Mouse (Mus musculus) hindbrain, postnatal 0 days (tissue): ENCODE results near the gene Eif3a. TPM values are rescaled to one million over a fixed set of nuclear protein-coding genes. Genes with fewer than 3 reads are reported as not detected.

Experiments used
- ATAC-seq: fragments of 200-750 bp; cut with Nextera tagmentation; 2 replicates; pipeline ENCODE4 v1.8.0; 2017; ENCODE audit warnings: mild to moderate bottlenecking, moderate TSS enrichment, moderate library complexity
- DNase-seq: peaks from one replicate; pipeline ENCODE4 v3.0.0-alpha.2; 2015; ENCODE audit warnings: low spot score
- H3K27ac ChIP-seq: fragments of 300-500 bp; sonication (generic); 2 replicates; pipeline ENCODE4 v1.5.1; 2014; ENCODE audit warnings: mild to moderate bottlenecking
- H3K27me3 ChIP-seq: fragments of 300-500 bp; sonication (generic); 2 replicates; pipeline ENCODE4 v1.6.1; 2014; ENCODE audit warnings: low read length, mixed read lengths; ENCODE audit not compliant: insufficient read depth
- H3K36me3 ChIP-seq: fragments of 300-500 bp; sonication (generic); 2 replicates; pipeline ENCODE4 v1.6.1; 2014; ENCODE audit warnings: low read length, mixed read lengths; ENCODE audit not compliant: insufficient read depth
- H3K4me1 ChIP-seq: fragments of 300-500 bp; sonication (generic); 2 replicates; pipeline ENCODE4 v1.6.1; 2014; ENCODE audit warnings: antibody characterized with exemption, low read length, mixed read lengths; ENCODE audit not compliant: insufficient read depth
- H3K4me2 ChIP-seq: fragments of 300-500 bp; sonication (generic); 2 replicates; pipeline ENCODE4 v1.6.1; 2014; ENCODE audit warnings: low read depth, mild to moderate bottlenecking, low read length, moderate library complexity, mixed read lengths
- H3K4me3 ChIP-seq: fragments of 300-500 bp; sonication (generic); 2 replicates; pipeline ENCODE4 v1.5.1; 2014; ENCODE audit warnings: low read length
- H3K9ac ChIP-seq: fragments of 300-500 bp; sonication (generic); replicated peaks from 2 replicates; pipeline ENCODE4 v1.6.1; 2014; ENCODE audit warnings: mild to moderate bottlenecking, low read length, moderate library complexity, mixed read lengths
- H3K9me3 ChIP-seq: fragments of 300-500 bp; sonication (generic); 2 replicates; pipeline ENCODE4 v1.6.1; 2016; ENCODE audit warnings: low read length, mixed read lengths
- CTCF ChIP-seq: IDR thresholded peaks from 2 replicates; pipeline ENCODE4 v1.5.1; 2016; ENCODE audit warnings: antibody characterized with exemption, control low read depth, low read depth
- WGBS: fragments of 180-500 bp; shearing (Covaris S2); extraction: QIAGEN DNeasy Blood & Tissue Kit; methylation state at CpG from one replicate; pipeline ENCODE4 v1.1.7; 2014; 5-methylcytosine and 5-hydroxymethylcytosine counted together
- polyA plus RNA-seq: library from polyadenylated mRNA; unstranded; fragments of >200 nt; fragmentation: Nextera tagmentation; extraction: Ambion mirVana; gene quantifications from 2 replicates; pipeline ENCODE4 v1.2.1, GENCODE M21; 2015
- total RNA-seq: library from RNA; depleted of rRNA; stranded (reverse); fragments of >200 nt; gene quantifications from 2 replicates; pipeline ENCODE4 v1.2.3, GENCODE M21; 2014

The Eif3a gene
- total and polyA plus RNA-seq, 2 experiments from 2014 or later = 68.4 to 95.5 TPM

DNA sequence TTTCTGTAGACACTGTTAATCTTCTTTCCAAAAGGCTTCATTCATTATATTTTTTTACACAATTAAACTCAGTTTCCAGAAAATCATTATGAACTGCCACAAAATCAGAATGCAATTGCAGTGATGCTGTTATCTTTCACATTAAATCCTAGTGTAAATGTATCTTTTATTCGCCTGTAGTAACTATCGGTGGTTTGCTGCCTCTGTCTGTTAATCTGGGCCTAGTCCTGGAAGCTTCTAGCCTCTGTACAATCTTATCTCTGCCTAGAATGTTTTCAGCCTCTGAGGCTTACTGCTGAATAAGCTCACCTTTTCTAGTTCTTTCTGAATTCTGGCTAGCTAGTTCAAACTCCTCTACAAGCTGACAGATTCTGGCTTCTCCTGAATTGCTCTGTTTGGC lies 19.5 kb upstream of the Eif3a start:
- no peak overlapping the region for H3K4me2 ChIP-seq
- peaks cover 4% of the 10 kb centered on the region; the same call in 1 of the 2 replicates for H3K4me1 ChIP-seq
- H3K4me3 ChIP-seq = no peak overlapping the region
- 95% methylated on average over 2 of the region's 2 CpGs for WGBS
- H3K27me3 ChIP-seq = no peaks in the 10 kb centered on the region
- ATAC-seq (no peak), DNase-seq (no peak)
- no peaks in the 10 kb centered on the region for H3K9me3 ChIP-seq
- H3K36me3 ChIP-seq = no peaks in the 10 kb centered on the region
- H3K9ac ChIP-seq = no peak overlapping the region
- H3K27ac ChIP-seq = no peak overlapping the region
- TF ChIP-seq CTCF = no peak

GRCm38 (mm10) chr19:60804903-60805302 lies 14.4 kb upstream of the Eif3a start:
- WGBS = 65% methylated on average over 2 of the region's 2 CpGs
- ATAC-seq (no peak), DNase-seq (no peak)
- TF ChIP-seq CTCF = no peak
- Histone ChIP-seq H3K4me1 (no peaks in the 10 kb centered on the region), H3K9ac (no peak overlapping the region), H3K27ac (no peak overlapping the region), H3K4me3 (no peak overlapping the region), H3K9me3 (no peaks in the 10 kb centered on the region), H3K4me2 (no peak overlapping the region), H3K27me3 (no peaks in the 10 kb centered on the region), H3K36me3 (no peaks in the 10 kb centered on the region)

DNA sequence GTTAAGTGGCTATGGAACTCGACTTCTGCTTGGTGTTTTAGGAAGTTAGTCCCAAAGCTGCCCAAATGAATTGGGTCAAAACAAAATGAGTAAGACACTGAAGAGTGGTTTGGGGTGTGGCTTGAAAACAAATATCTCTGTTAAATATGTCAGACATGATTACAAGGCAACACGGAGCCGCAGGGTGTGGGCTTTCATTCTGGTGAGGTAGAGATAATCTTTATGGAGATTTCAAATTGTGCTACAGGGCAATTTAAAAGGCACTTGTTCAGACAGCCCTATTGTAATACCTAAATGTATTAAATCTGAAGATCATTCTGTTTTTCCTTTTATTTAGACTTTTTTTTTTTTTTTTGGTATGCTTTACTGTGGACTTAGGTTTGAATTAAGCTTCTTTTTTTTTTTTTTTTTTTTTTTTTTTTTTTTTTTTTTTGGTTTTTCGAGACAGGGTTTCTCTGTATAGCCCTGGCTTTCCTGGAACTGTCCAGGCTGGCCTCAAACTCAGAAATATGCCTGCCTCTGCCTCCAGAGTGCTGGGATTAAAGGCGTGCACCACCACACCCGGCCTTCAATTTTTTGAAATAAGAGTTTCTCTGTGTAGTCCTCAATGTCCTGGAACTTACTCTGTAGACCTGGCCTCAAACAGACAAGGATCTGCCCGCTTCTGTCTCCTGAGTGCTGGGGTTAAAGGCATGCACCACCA lies 9.6 kb upstream of the Eif3a start:
- WGBS = 78% methylated on average over 7 of the region's 7 CpGs
- TF ChIP-seq CTCF = no peak
- Histone ChIP-seq H3K36me3 (no peaks in the 10 kb centered on the region), H3K9me3 (no peaks in the 10 kb centered on the region), H3K27me3 (no peaks in the 10 kb centered on the region), H3K4me1 (no peaks in the 10 kb centered on the region), H3K27ac (no peak overlapping the region), H3K4me3 (no peak overlapping the region), H3K9ac (no peak overlapping the region), H3K4me2 (no peak overlapping the region)
- DNase-seq (no peak), ATAC-seq (no peak)

DNA sequence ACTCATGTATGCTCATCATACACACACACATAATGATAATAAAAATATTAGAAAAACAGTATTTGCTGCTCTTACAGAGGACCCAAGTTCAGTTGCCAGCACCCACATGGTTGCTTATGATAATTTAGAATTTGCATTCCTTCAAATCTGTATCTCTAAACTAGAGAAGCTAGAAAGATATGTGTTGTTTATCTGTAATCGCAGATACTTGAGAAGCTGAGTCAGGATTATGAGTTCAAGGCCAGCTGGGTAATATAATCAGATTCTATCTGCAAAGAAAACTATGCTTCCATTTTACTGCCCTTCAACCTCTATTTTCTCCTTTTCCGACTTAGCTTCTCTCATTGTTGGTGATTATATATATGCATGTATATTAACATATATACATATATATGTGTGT lies 7.0 kb upstream of the Eif3a start:
- H3K4me1 ChIP-seq = no peaks in the 10 kb centered on the region

GRCm38 (mm10) chr19:60795244-60795643 lies 4.8 kb upstream of the Eif3a start:
- ATAC-seq = no peak
- WGBS = 87% methylated on average over 2 of the region's 2 CpGs
- no peaks in the 10 kb centered on the region for H3K27me3 ChIP-seq
- no peak overlapping the region for H3K27ac ChIP-seq
- H3K36me3 ChIP-seq = no peaks in the 10 kb centered on the region
- no peak for TF ChIP-seq CTCF
- H3K9ac ChIP-seq = no peak overlapping the region
- no peaks in the 10 kb centered on the region for H3K4me1 ChIP-seq
- H3K9me3 ChIP-seq = no peaks in the 10 kb centered on the region
- H3K4me2 ChIP-seq = no peak overlapping the region
- no peak overlapping the region for H3K4me3 ChIP-seq
- no peak for DNase-seq

More for the DNA sequence above, 7.0 kb upstream of the Eif3a start:
- no peaks in the 10 kb centered on the region for H3K9me3 ChIP-seq
- H3K27me3 ChIP-seq = no peaks in the 10 kb centered on the region
- no peak overlapping the region for H3K4me3 ChIP-seq
- no peaks in the 10 kb centered on the region for H3K36me3 ChIP-seq
- no peak for TF ChIP-seq CTCF
- no peak overlapping the region for H3K27ac ChIP-seq
- ATAC-seq = no peak
- WGBS = 91% methylated on average over 2 of the region's 2 CpGs
- no peak overlapping the region for H3K4me2 ChIP-seq
- no peak overlapping the region for H3K9ac ChIP-seq
- DNase-seq = no peak

GRCm38 (mm10) chr19:60793170-60793707 lies 2.8 kb upstream of the Eif3a start:
- Histone ChIP-seq H3K4me3 (no peak overlapping the region), H3K9me3 (no peaks in the 10 kb centered on the region), H3K4me2 (no peak overlapping the region), H3K4me1 (peaks cover 4% of the 10 kb centered on the region; the same call in 1 of the 2 replicates), H3K27ac (no peak overlapping the region), H3K36me3 (no peaks in the 10 kb centered on the region), H3K9ac (no peak overlapping the region), H3K27me3 (no peaks in the 10 kb centered on the region)
- DNase-seq = no peak
- ATAC-seq = no peak
- no peak for TF ChIP-seq CTCF
- 91% methylated on average over 2 of the region's 2 CpGs for WGBS

DNA sequence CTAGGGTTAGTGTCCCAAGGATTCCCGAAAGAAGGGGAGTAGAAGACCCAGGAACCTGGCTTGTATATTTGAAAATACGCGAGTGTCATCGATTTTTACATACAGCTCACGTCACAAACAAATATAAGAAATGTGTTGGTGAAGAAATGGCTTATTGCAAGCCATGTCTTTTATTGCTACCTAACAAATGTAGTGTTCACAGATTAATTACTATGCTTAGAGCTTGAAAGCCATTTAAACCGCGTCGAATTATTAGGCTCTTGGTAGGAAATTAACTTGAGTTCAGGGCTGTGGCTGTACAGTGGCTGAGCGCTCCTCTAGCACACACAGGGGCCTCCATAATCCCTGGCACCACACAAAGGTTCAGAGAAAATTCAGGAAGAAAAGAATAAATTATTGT lies 706 bp upstream of the Eif3a start:
- peak overlapping the region; percentile 98 for H3K4me3 ChIP-seq
- TF ChIP-seq CTCF = no peak
- 11% methylated on average over 9 of the region's 9 CpGs for WGBS

More for the DNA sequence above, 706 bp upstream of the Eif3a start:
- Histone ChIP-seq H3K4me2 (peak overlapping the region; percentile 60), H3K4me1 (peaks cover 4% of the 10 kb centered on the region; the same call in 1 of the 2 replicates), H3K27ac (peak overlapping the region; percentile 99), H3K36me3 (no peaks in the 10 kb centered on the region), H3K9ac (peak overlapping the region; percentile 100), H3K27me3 (no peaks in the 10 kb centered on the region), H3K9me3 (no peaks in the 10 kb centered on the region)
- ATAC-seq = no peak
- no peak for DNase-seq
